In genomic region chr9:121760271-121761090, GRCm38 (mm10) we compare ENCODE assay signal across 8 mouse cellular contexts. TPM values are rescaled to one million over a fixed set of nuclear protein-coding genes. Genes with fewer than 3 reads are reported as not detected.
DNase-seq lines count a peak whose midpoint lies in the region; ATAC-seq and TF ChIP-seq lines count a peak whose summit lies in the region.

No protein-coding gene starts in this region.

- H3K4me2 ChIP-seq in hindbrain, embryonic 16.5 days (ENCODE audit: low read length) = peak overlapping the region; percentile 90
- peak overlapping the region; percentile 77 for H3K4me2 ChIP-seq in limb, embryonic 13.5 days (replicated peaks)
- peak overlapping the region; percentile 93 for H3K4me2 ChIP-seq in midbrain, embryonic 14.5 days (ENCODE audit: low read length)

- no peaks in the 10 kb centered on the region for H3K9me3 ChIP-seq in hindbrain, embryonic 16.5 days (ENCODE audit: control insufficient read depth, low read length)
- H3K9me3 ChIP-seq in limb, embryonic 13.5 days = no peaks in the 10 kb centered on the region
- no peaks in the 10 kb centered on the region for H3K9me3 ChIP-seq in midbrain, embryonic 14.5 days (ENCODE audit: control insufficient read depth, low read length)

- 1% methylated on average over 34 of the region's 43 CpGs for WGBS in hindbrain, embryonic 16.5 days
- WGBS in limb, embryonic 13.5 days = under 1% methylated on average over 36 of the region's 43 CpGs
- WGBS in midbrain, embryonic 14.5 days = 2% methylated on average over 43 of the region's 43 CpGs

- H3K27ac ChIP-seq in hindbrain, embryonic 16.5 days (ENCODE audit: low read depth, low read length) = peak overlapping the region; percentile 90
- H3K27ac ChIP-seq in limb, embryonic 13.5 days = peak overlapping the region; percentile 96
- H3K27ac ChIP-seq in midbrain, embryonic 14.5 days (replicated peaks; ENCODE audit: low read depth, low read length) = peak overlapping the region; percentile 85
- no peak overlapping the region for H3K27ac ChIP-seq in testis, adult 2 months (ENCODE audit: control insufficient read depth, insufficient read depth, low read depth, low read length)

- peak; percentile 49 to 62 for DNase-seq in left cerebral cortex, adult 18-20 months (ENCODE audit: low spot score in 2 of 2)
- DNase-seq in left cerebral cortex, adult 11 months (ENCODE audit: low spot score) = no peak
- peak; percentile 50 to 66 for DNase-seq in cerebellum, postnatal 25 days
- DNase-seq in gastrocnemius, postnatal 10 days = peak; percentile 86
- DNase-seq in midbrain, embryonic 14.5 days = peak; percentile 79

- H3K27me3 ChIP-seq in hindbrain, embryonic 16.5 days (replicated peaks; ENCODE audit: control insufficient read depth, insufficient read depth, low read length) = no peaks in the 10 kb centered on the region
- no peaks in the 10 kb centered on the region for H3K27me3 ChIP-seq in limb, embryonic 13.5 days
- no peaks in the 10 kb centered on the region for H3K27me3 ChIP-seq in midbrain, embryonic 14.5 days (ENCODE audit: control insufficient read depth, insufficient read depth, low read length)
- H3K27me3 ChIP-seq in testis, adult 2 months (ENCODE audit: control insufficient read depth, insufficient read depth, low read length) = no peaks in the 10 kb centered on the region

- peak overlapping the region; percentile 83 for H3K4me3 ChIP-seq in hindbrain, embryonic 16.5 days (ENCODE audit: low read length)
- peak overlapping the region; percentile 83 for H3K4me3 ChIP-seq in limb, embryonic 13.5 days
- peak overlapping the region; percentile 88 for H3K4me3 ChIP-seq in midbrain, embryonic 14.5 days (replicated peaks; ENCODE audit: low read depth, low read length)
- H3K4me3 ChIP-seq in testis, adult 2 months (ENCODE audit: control insufficient read depth, low read depth, low read length) = peak overlapping the region; percentile 88

- TF ChIP-seq CTCF in testis, adult 2 months (IDR thresholded peaks at IDR 0.05; ENCODE audit: control insufficient read depth, insufficient read depth, insufficient replicate concordance, low read depth, low read length) = no peak

- H3K9ac ChIP-seq in hindbrain, embryonic 16.5 days (ENCODE audit: low read depth, low read length) = peak overlapping the region; percentile 89
- H3K9ac ChIP-seq in limb, embryonic 13.5 days = peak overlapping the region; percentile 95
- peak overlapping the region; percentile 89 for H3K9ac ChIP-seq in midbrain, embryonic 14.5 days (replicated peaks; ENCODE audit: low read length)

- peak; percentile 32 for ATAC-seq in hindbrain, embryonic 16.5 days
- peak; percentile 69 for ATAC-seq in limb, embryonic 13.5 days (ENCODE audit: low FRiP score, low read depth)
- peak; percentile 55; the same call in 1 of the 2 replicates for ATAC-seq in midbrain, embryonic 14.5 days (ENCODE audit: low FRiP score, low TSS enrichment)

- peaks cover 36% of the 10 kb centered on the region for H3K36me3 ChIP-seq in hindbrain, embryonic 16.5 days (ENCODE audit: control insufficient read depth, insufficient read depth, low read length)
- peaks cover 51% of the 10 kb centered on the region for H3K36me3 ChIP-seq in limb, embryonic 13.5 days
- H3K36me3 ChIP-seq in midbrain, embryonic 14.5 days (ENCODE audit: control insufficient read depth, insufficient read depth, low read length) = peaks cover 46% of the 10 kb centered on the region
- H3K36me3 ChIP-seq in testis, adult 2 months (ENCODE audit: control insufficient read depth, insufficient read depth, low read length) = no peaks in the 10 kb centered on the region

- no peak for TF ChIP-seq POLR2A in testis, adult 2 months (IDR thresholded peaks at IDR 0.05; ENCODE audit: control insufficient read depth, low read depth, low read length)

- peaks cover 30% of the 10 kb centered on the region for H3K4me1 ChIP-seq in hindbrain, embryonic 16.5 days (ENCODE audit: control insufficient read depth, insufficient read depth, low read depth, low read length)
- peaks cover 42% of the 10 kb centered on the region for H3K4me1 ChIP-seq in limb, embryonic 13.5 days
- H3K4me1 ChIP-seq in midbrain, embryonic 14.5 days (ENCODE audit: control insufficient read depth, insufficient read depth, low read length) = peaks cover 16% of the 10 kb centered on the region
- H3K4me1 ChIP-seq in testis, adult 2 months (ENCODE audit: control insufficient read depth, insufficient read depth, low read length) = peaks cover 25% of the 10 kb centered on the region

RNA-seq across cellular contexts. Expression of gene Zfp651, which starts 1.4 kb away (rescaled TPM):
- 100 to 1,000 TPM; 104 to 106 TPM for total RNA-seq in left cerebral cortex, adult 18-20 months (2021)
- 10 to 100 TPM; 72.2 to 76.5 TPM for total RNA-seq in gastrocnemius, postnatal 10 days (2021)
- 15.0 and 22.8 TPM in 2 replicates for polyA plus RNA-seq in hindbrain, embryonic 16.5 days (2015; fragmentation: Nextera tagmentation; extraction: Ambion mirVana)
- polyA plus RNA-seq in limb, embryonic 13.5 days (2015; fragmentation: Nextera tagmentation; extraction: Ambion mirVana) = 18.9 and 19.3 TPM in 2 replicates
- 15.8 and 17.5 TPM in 2 replicates for polyA plus RNA-seq in midbrain, embryonic 14.5 days (2014; fragmentation: Nextera tagmentation; extraction: Ambion mirVana)
- polyA plus RNA-seq in testis, adult 2 months (2012; rRNA removed) = 4.9 and 5.3 TPM in 2 replicates

RNA-seq across cellular contexts. Expression of gene Klhl40, which starts 16.9 kb away (rescaled TPM):
- total RNA-seq in left cerebral cortex, adult 18-20 months (2021) = 1 to 10 TPM; 6.2 to 7.2 TPM
- total RNA-seq in gastrocnemius, postnatal 10 days (2021) = 100 to 1,000 TPM; 113 to 118 TPM
- 1.9 and 3.3 TPM in 2 replicates for polyA plus RNA-seq in hindbrain, embryonic 16.5 days (2015; fragmentation: Nextera tagmentation; extraction: Ambion mirVana)
- polyA plus RNA-seq in limb, embryonic 13.5 days (2015; fragmentation: Nextera tagmentation; extraction: Ambion mirVana) = 12.5 and 13.3 TPM in 2 replicates
- polyA plus RNA-seq in midbrain, embryonic 14.5 days (2014; fragmentation: Nextera tagmentation; extraction: Ambion mirVana) = 1.1 and 1.9 TPM in 2 replicates
- polyA plus RNA-seq in testis, adult 2 months (2012; rRNA removed) = 0.14 and 0.23 TPM in 2 replicates

RNA-seq across cellular contexts. Expression of gene Hhatl, which starts 31.8 kb away (rescaled TPM):
- total RNA-seq in left cerebral cortex, adult 18-20 months (2021) = 10 to 100 TPM; 15.4 to 25.0 TPM
- 100 to 1,000 TPM; 256 to 285 TPM for total RNA-seq in gastrocnemius, postnatal 10 days (2021)
- 0.50 and 0.55 TPM in 2 replicates for polyA plus RNA-seq in hindbrain, embryonic 16.5 days (2015; fragmentation: Nextera tagmentation; extraction: Ambion mirVana)
- polyA plus RNA-seq in limb, embryonic 13.5 days (2015; fragmentation: Nextera tagmentation; extraction: Ambion mirVana) = 0.53 and 0.82 TPM in 2 replicates
- polyA plus RNA-seq in midbrain, embryonic 14.5 days (2014; fragmentation: Nextera tagmentation; extraction: Ambion mirVana) = 0.12 and 0.24 TPM in 2 replicates
- polyA plus RNA-seq in testis, adult 2 months (2012; rRNA removed) = 19.8 and 21.3 TPM in 2 replicates

RNA-seq across cellular contexts. Expression of gene Nktr, which starts 41.5 kb away (rescaled TPM):
- 100 to 1,000 TPM; 103 to 112 TPM for total RNA-seq in left cerebral cortex, adult 18-20 months (2021)
- 10 to 100 TPM; 36.5 to 57.9 TPM for total RNA-seq in gastrocnemius, postnatal 10 days (2021)
- 43.2 and 44.4 TPM in 2 replicates for polyA plus RNA-seq in hindbrain, embryonic 16.5 days (2015; fragmentation: Nextera tagmentation; extraction: Ambion mirVana)
- 82.4 and 84.1 TPM in 2 replicates for polyA plus RNA-seq in limb, embryonic 13.5 days (2015; fragmentation: Nextera tagmentation; extraction: Ambion mirVana)
- 61.5 and 73.0 TPM in 2 replicates for polyA plus RNA-seq in midbrain, embryonic 14.5 days (2014; fragmentation: Nextera tagmentation; extraction: Ambion mirVana)
- 58.4 and 61.9 TPM in 2 replicates for polyA plus RNA-seq in testis, adult 2 months (2012; rRNA removed)

RNA-seq across cellular contexts. Expression of gene Ss18l2, which starts 50.4 kb away (rescaled TPM):
- 10 to 100 TPM; 73.2 to 83.3 TPM for total RNA-seq in left cerebral cortex, adult 18-20 months (2021)
- total RNA-seq in gastrocnemius, postnatal 10 days (2021) = 10 to 100 TPM; 80.2 to 85.8 TPM
- 171 and 184 TPM in 2 replicates for polyA plus RNA-seq in hindbrain, embryonic 16.5 days (2015; fragmentation: Nextera tagmentation; extraction: Ambion mirVana)
- polyA plus RNA-seq in limb, embryonic 13.5 days (2015; fragmentation: Nextera tagmentation; extraction: Ambion mirVana) = 128 and 142 TPM in 2 replicates
- 164 and 190 TPM in 2 replicates for polyA plus RNA-seq in midbrain, embryonic 14.5 days (2014; fragmentation: Nextera tagmentation; extraction: Ambion mirVana)
- 10.1 and 11.6 TPM in 2 replicates for polyA plus RNA-seq in testis, adult 2 months (2012; rRNA removed)

Comparison
In these comparisons a context has a peak if more than half of its experiments do, and no peak if none do; other contexts are left out.
1. RNA of gene Hhatl, which starts 31.8 kb away (polyA plus RNA-seq): 19.8 to 21.3 TPM in testis, adult 2 months; 0.53 to 0.82 TPM in limb, embryonic 13.5 days, 0.50 to 0.55 TPM in hindbrain, embryonic 16.5 days and 0.12 to 0.24 TPM in midbrain, embryonic 14.5 days; every median in the first group is over 10 times any median in the second.
2. Peak in every context shown above with its lines, with median percentiles within 50 percentile points of each other: ATAC-seq, H3K4me2 ChIP-seq, H3K4me3 ChIP-seq and H3K9ac ChIP-seq.